In genomic region chr11:114934144-114934543, GRCm38 (mm10) we compare ENCODE assay signal across 18 mouse cellular contexts. TPM values are rescaled to one million over a fixed set of nuclear protein-coding genes. Genes with fewer than 3 reads are reported as not detected.
DNase-seq lines count a peak whose midpoint lies in the region; ATAC-seq and TF ChIP-seq lines count a peak whose summit lies in the region.
"Had no signal": no experiment of that assay in that cellular context is flagged by ENCODE, and none has a peak within 500 bp of the region (broad histone marks: within the 10 kb centered on the region; RNA-seq: fewer than 3 reads in every experiment).

Cd300lb (minus strand) TSS chr11:114934386.

- no peak for ATAC-seq in liver, embryonic 15.5 days (ENCODE audit: insufficient read depth)
- ATAC-seq in liver, embryonic 12.5 days: no peak

- H3ac ChIP-seq in myocyte (ENCODE audit: control insufficient read depth, insufficient read length): no peak within 1 kb of the TSS

- no peaks in the 10 kb centered on the region for H3K9me3 ChIP-seq in liver, embryonic 15.5 days (replicated peaks)
- H3K9me3 ChIP-seq in liver, embryonic 12.5 days (replicated peaks): no peaks in the 10 kb centered on the region
- H3K9me3 ChIP-seq: embryonic facial prominence, embryonic 13.5 days; forebrain, embryonic 12.5 days; heart, embryonic 10.5 days; kidney, embryonic 15.5 days; midbrain, embryonic 12.5 days had no signal

- peak within 1 kb of the TSS; percentile 18 for H3K4me3 ChIP-seq in liver, embryonic 15.5 days (replicated peaks)
- H3K4me3 ChIP-seq in liver, embryonic 12.5 days: no peak within 1 kb of the TSS
- peak within 1 kb of the TSS; percentile 47 for H3K4me3 ChIP-seq in brown adipose tissue, adult 24 weeks (ENCODE audit: insufficient read depth, low read depth, low read length)
- no peak within 1 kb of the TSS for H3K4me3 ChIP-seq in myocyte
- H3K4me3 ChIP-seq: embryonic facial prominence, embryonic 13.5 days; forebrain, embryonic 12.5 days; heart, embryonic 10.5 days; kidney, embryonic 15.5 days; midbrain, embryonic 12.5 days had no signal

- no peaks in the 10 kb centered on the region for H3K27me3 ChIP-seq in liver, embryonic 15.5 days
- H3K27me3 ChIP-seq in liver, embryonic 12.5 days (replicated peaks): 0 out of 2 replicates have a peak, but pooled peaks cover 4% of the 10 kb centered on the region
- H3K27me3 ChIP-seq in myocyte (ENCODE audit: control insufficient read depth, insufficient read depth, insufficient read length): no peaks in the 10 kb centered on the region
- H3K27me3 ChIP-seq: embryonic facial prominence, embryonic 13.5 days; forebrain, embryonic 12.5 days; kidney, embryonic 15.5 days; midbrain, embryonic 12.5 days had no signal

- H3K4me2 ChIP-seq in liver, embryonic 15.5 days: 0 out of 2 replicates have a peak within 1 kb of the TSS, but pooled peaks have one; percentile 15
- no peak within 1 kb of the TSS for H3K4me2 ChIP-seq in liver, embryonic 12.5 days
- peak within 1 kb of the TSS; percentile 13 for H3K4me2 ChIP-seq in myocyte (ENCODE audit: low read depth)
- H3K4me2 ChIP-seq: embryonic facial prominence, embryonic 13.5 days; forebrain, embryonic 12.5 days; kidney, embryonic 15.5 days; midbrain, embryonic 12.5 days had no signal

- DNase-seq in NIH3T3 (ENCODE audit: low read depth): peak; percentile 75
- DNase-seq in urinary bladder, adult 2 months (ENCODE audit: low spot score): no peak
- DNase-seq in thymus, adult 18-20 months: no peak
- DNase-seq: heart, postnatal 36 days; lung, adult 2 months; right cerebral cortex, adult 18-20 months; thymus, postnatal 4 days had no signal

- H3K27ac ChIP-seq in liver, embryonic 15.5 days (replicated peaks): no peak within 1 kb of the TSS
- H3K27ac ChIP-seq in liver, embryonic 12.5 days: no peak within 1 kb of the TSS
- H3K27ac ChIP-seq in brown adipose tissue, adult 24 weeks (replicated peaks; ENCODE audit: low read depth, low read length): peak within 1 kb of the TSS; percentile 66
- H3K27ac ChIP-seq: embryonic facial prominence, embryonic 13.5 days; forebrain, embryonic 12.5 days; heart, embryonic 10.5 days; kidney, embryonic 15.5 days; midbrain, embryonic 12.5 days had no signal

- H3K36me3 ChIP-seq in liver, embryonic 15.5 days (replicated peaks): no peaks in the 10 kb centered on the region
- H3K36me3 ChIP-seq in liver, embryonic 12.5 days: no peaks in the 10 kb centered on the region
- no peaks in the 10 kb centered on the region for H3K36me3 ChIP-seq in myocyte (ENCODE audit: control insufficient read depth, insufficient read depth)
- H3K36me3 ChIP-seq: embryonic facial prominence, embryonic 13.5 days; forebrain, embryonic 12.5 days; G1E; heart, embryonic 10.5 days; kidney, embryonic 15.5 days; midbrain, embryonic 12.5 days had no signal

- no peak within 1 kb of the TSS for H3K9ac ChIP-seq in liver, embryonic 15.5 days
- no peak within 1 kb of the TSS for H3K9ac ChIP-seq in liver, embryonic 12.5 days
- H3K9ac ChIP-seq: embryonic facial prominence, embryonic 13.5 days; forebrain, embryonic 12.5 days; kidney, embryonic 15.5 days; midbrain, embryonic 12.5 days had no signal

- whole genome bisulfite sequencing in liver, embryonic 15.5 days (ENCODE audit: insufficient replicate concordance): 20% methylated on average over 6 of the region's 6 CpGs
- 24% methylated on average over 6 of the region's 6 CpGs for WGBS in liver, embryonic 12.5 days (ENCODE audit: insufficient replicate concordance)

- TF ChIP-seq POLR2A in myocyte (IDR thresholded peaks at IDR 0.05; ENCODE audit: insufficient read length, low read depth): no peak

- peaks cover 4% of the 10 kb centered on the region for H3K4me1 ChIP-seq in liver, embryonic 15.5 days (replicated peaks)
- 0 out of 2 replicates have a peak, but pooled peaks cover 7% of the 10 kb centered on the region for H3K4me1 ChIP-seq in liver, embryonic 12.5 days
- H3K4me1 ChIP-seq in brown adipose tissue, adult 24 weeks (ENCODE audit: control insufficient read depth, insufficient read depth, insufficient read length, low read length): no peaks in the 10 kb centered on the region
- H3K4me1 ChIP-seq: embryonic facial prominence, embryonic 13.5 days; forebrain, embryonic 12.5 days; kidney, embryonic 15.5 days; midbrain, embryonic 12.5 days had no signal

- no peaks in the 10 kb centered on the region for H3K79me2 ChIP-seq in myocyte (ENCODE audit: control insufficient read depth, insufficient read depth)

TF ChIP-seq in myocyte, 11 proteins besides CTCF, POLR2A, EP300 and RAD21:
- no peak for TF ChIP-seq MYOD1 (IDR thresholded peaks at IDR 0.05; ENCODE audit: control insufficient read depth in 1 of 3, insufficient read length in 2 of 3, low read depth in 2 of 3)

RNA-seq across cellular contexts. Expression of gene Cd300lb, which starts in this region (rescaled TPM):
- polyA plus RNA-seq in liver, embryonic 15.5 days (2015; fragmentation: Nextera tagmentation; extraction: Ambion mirVana): 1.3 and 1.5 TPM in 2 replicates
- polyA plus RNA-seq in liver, embryonic 12.5 days (2016; fragmentation: Nextera tagmentation; extraction: Ambion mirVana): 0.39 and 0.67 TPM in 2 replicates
- polyA plus RNA-seq in brown adipose tissue, adult 24 weeks (2012; ENCODE audit: insufficient read depth, insufficient read length, missing spikeins): 0.58 and 1.1 TPM in 2 replicates
- polyA plus RNA-seq in myocyte (2012; fragmentation: generic; extraction: Trizol): 0.11 TPM
- 2.4 and 3.6 TPM in 2 replicates for polyA plus RNA-seq in urinary bladder, adult 2 months (2012; rRNA removed)
- polyA plus RNA-seq: forebrain, embryonic 12.5 days; G1E; neural tube, embryonic 14.5 days had no signal

Comparison
In these comparisons a context has a peak if more than half of its experiments do, and no peak if none do; other contexts are left out.
1. H3K4me3 ChIP-seq: peak in liver, embryonic 15.5 days (single experiment) and brown adipose tissue, adult 24 weeks (single experiment); none in liver, embryonic 12.5 days (single experiment) and myocyte (single experiment).